Mouse (Mus musculus) embryonic stem cell, embryonic (primary cell): ENCODE data around the gene Gm45337.
"Not testable (repeated sequence)": the region's sequence is repeated elsewhere in the genome, so short reads cannot be mapped to it uniquely, and the experiment has no call there.

Source experiments
- CTCF ChIA-PET, 4 experiments: fragments of 300-600 bp in 2 of 4; fragments of 350-600 bp in 2 of 4; sonication (Branson Sonifier 250); formaldehyde crosslinking; loops; one replicate each; lab custom pipeline; 2022; ENCODE audit warnings: inconsistent platforms in 2 of 4; lab: Charles Lee
- POLR2A ChIA-PET, 4 experiments: fragments of 300-600 bp in 2 of 4; fragments of 350-600 bp in 2 of 4; sonication (Branson Sonifier 250); formaldehyde crosslinking; loops; one replicate each; lab custom pipeline; 2022; ENCODE audit warnings: antibody characterized with exemption in 4 of 4, inconsistent platforms in 1 of 4; lab: Charles Lee

Gene Gm45337

GRCm38 (mm10) chr7:142144507-142144906, at the start of gene Gm45337:
Gm45337 (minus strand) TSS chr7:142144607.
- CTCF ChIA-PET: interaction anchor here (0.6 to 3.0 kb wide), 7 partner anchors 13 to 112 kb away, joined by 3 to 28 read pairs (median 6); no protein-coding TSS in a partner anchor
- POLR2A ChIA-PET: no interaction called here

DNA sequence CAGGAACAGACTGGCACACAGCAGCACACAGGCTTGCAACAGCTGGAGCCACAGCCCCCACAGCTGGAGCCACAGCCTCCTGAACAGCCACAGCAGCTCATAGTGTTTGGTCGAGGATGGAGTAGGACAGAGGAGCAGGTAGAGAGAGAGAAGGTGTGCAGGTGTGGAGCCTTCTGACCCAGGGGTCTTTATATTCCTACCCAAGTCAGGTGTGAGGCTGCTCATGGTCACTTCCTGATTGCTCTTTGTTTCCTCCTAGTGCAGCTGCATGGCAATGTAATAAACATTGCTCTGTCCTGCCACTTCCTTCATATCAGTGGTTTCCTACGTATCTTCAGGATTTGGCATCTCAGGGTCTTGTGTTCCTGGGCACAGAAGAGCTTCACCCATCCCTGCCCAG, 45.9 kb upstream of the Gm45337 start, which contains the start of gene Gm10153:
Gene Gm10153, minus strand, starts transcription at position 101 of the 400 bp plus-strand sequence.
- ChIA-PET CTCF (interaction anchor here in 2 of 4 experiments (0.9 to 1.1 kb wide), 2 partner anchors 65 to 94 kb away, joined by 3 read pairs; no protein-coding TSS in a partner anchor), POLR2A (no interaction called here)

GRCm38 (mm10) chr7:142188156-142188555, 43.7 kb upstream of the Gm45337 start:
- CTCF ChIA-PET: no interaction called here
- POLR2A ChIA-PET: no interaction called here

GRCm38 (mm10) chr7:142181021-142181420, 36.6 kb upstream of the Gm45337 start:
- CTCF ChIA-PET: interaction anchor here in 1 of 4 experiments (0.6 kb wide), 1 partner anchor 793 kb away, joined by 3 read pairs; no protein-coding TSS in a partner anchor
- POLR2A ChIA-PET: no interaction called here

- ChIA-PET CTCF (no interaction called here), POLR2A (no interaction called here)
Observed at GRCm38 (mm10) chr7:142178685-142179084, 34.3 kb upstream of the Gm45337 start.

DNA sequence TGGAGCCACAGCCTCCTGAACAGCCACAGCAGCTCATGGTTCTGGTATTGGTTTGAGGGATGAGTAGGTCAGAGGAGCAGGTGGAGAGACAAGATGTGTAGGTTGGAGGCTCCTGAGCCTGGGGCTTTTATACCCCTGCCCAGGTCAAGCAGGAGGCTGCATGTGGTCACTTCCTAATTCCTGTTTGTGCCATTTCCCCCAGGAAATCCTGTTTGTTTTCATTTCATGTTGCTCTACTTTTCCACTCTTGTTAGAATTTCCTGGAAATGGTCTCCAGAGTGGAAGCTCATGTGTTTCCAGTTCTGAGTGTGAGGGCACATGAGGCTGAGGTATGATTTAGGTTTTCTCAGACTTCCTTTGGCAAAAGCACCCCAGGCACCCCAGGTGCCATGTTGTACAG, 31.5 kb upstream of the Gm45337 start, which contains the start of gene Krtap5-2:
Gene Krtap5-2, minus strand, starts transcription at position 101 of the 400 bp plus-strand sequence.
- CTCF ChIA-PET: not testable (repeated sequence)
- POLR2A ChIA-PET: interaction anchor here in 1 of 4 experiments (0.5 kb wide), 1 partner anchor 870 kb away, joined by 3 read pairs; no protein-coding TSS in a partner anchor

- ChIA-PET CTCF (no interaction called here), POLR2A (no interaction called here)
Observed at GRCm38 (mm10) chr7:142169836-142170235, 25.4 kb upstream of the Gm45337 start.

DNA sequence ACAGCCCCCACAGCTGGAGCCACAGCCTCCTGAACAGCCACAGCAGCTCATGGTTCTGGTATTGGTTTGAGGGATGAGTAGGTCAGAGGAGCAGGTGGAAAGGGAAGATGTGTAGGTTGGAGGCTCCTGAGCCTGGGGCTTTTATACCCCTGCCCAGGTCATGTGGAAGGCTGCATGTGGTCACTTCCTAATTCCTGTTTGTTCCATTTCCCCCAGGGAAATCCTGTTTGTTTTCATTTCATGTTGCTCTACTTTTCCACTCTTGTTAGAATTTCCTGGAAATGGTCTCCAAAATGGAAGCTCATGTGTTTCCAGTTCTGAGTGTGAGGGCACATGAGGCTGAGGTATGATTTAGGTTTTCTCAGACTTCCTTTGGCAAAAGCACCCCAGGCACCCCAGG, 21.2 kb upstream of the Gm45337 start, which contains the start of gene Gm4553:
Gene Gm4553, minus strand, starts transcription at position 101 of the 400 bp plus-strand sequence.
- CTCF ChIA-PET, POLR2A ChIA-PET: not testable (repeated sequence)

- ChIA-PET POLR2A (no interaction called here), CTCF (interaction anchor here in 1 of 4 experiments (1.3 kb wide), 1 partner anchor 64 kb away, joined by 3 read pairs; the partner anchor contains the start of gene Dusp8)
Observed at GRCm38 (mm10) chr7:142159366-142159765, 15.0 kb upstream of the Gm45337 start.

GRCm38 (mm10) chr7:142157013-142157412, 12.6 kb upstream of the Gm45337 start, which contains the start of gene Gm29735:
Gm29735 (minus strand) TSS chr7:142157113.
- CTCF ChIA-PET: interaction anchor here in 1 of 4 experiments (0.6 kb wide), 1 partner anchor 12 kb away, joined by 4 read pairs; no protein-coding TSS in a partner anchor
- POLR2A ChIA-PET: not testable (repeated sequence)

DNA sequence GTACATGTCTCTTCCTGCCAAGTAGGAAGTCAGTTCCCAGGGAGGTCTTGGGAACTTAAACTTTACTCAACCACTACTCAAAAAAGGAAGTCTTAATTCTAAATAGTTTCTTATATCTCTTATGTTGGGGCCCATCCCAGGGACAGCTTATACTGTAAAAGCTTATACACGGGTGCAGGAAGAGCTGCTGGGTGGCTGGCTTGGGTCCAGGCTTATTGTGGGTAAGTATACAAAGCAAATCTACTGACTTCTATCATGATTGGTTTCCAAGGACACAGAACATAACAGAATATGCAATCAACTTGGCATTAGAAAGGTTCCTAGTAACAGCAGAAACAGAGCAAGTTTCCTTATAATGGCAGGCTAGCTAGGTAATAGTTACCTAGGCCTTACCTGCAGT, 10.9 kb upstream of the Gm45337 start:
- CTCF ChIA-PET: interaction anchor here in 1 of 4 experiments (0.6 kb wide), 1 partner anchor 94 kb away, joined by 5 read pairs; no protein-coding TSS in a partner anchor
- POLR2A ChIA-PET: no interaction called here

GRCm38 (mm10) chr7:142152191-142152590, 7.8 kb upstream of the Gm45337 start:
- POLR2A ChIA-PET: no interaction called here

DNA sequence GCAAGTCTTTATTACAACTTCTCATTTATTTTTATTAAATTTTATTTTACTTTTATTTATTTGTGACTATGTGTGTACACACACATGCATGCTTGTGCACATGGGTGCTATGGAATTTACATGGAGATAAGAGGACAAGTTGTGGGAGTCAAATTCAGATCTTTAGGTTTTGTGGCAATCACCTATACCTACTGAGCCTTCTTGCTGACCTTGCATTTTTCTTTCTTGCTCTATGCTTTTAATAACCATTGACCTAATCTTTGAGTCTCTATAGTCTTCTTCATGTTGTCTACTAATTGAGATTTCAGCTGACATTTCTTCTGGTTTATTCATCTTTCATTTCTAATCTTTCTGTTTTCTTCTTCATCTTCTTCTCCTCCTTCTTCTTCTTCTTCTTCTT, 4.2 kb upstream of the Gm45337 start:
- CTCF ChIA-PET: interaction anchor here in 2 of 4 experiments (0.6 to 1.6 kb wide), 2 partner anchors 63 to 101 kb away, joined by 3 to 4 read pairs; no protein-coding TSS in a partner anchor
- POLR2A ChIA-PET: no interaction called here

More at GRCm38 (mm10) chr7:142152191-142152590, 7.8 kb upstream of the Gm45337 start:
- CTCF ChIA-PET: interaction anchor here in 2 of 4 experiments (1.2 to 1.3 kb wide), 2 partner anchors 98 to 103 kb away, joined by 3 to 4 read pairs; no protein-coding TSS in a partner anchor

- ChIA-PET CTCF (interaction anchor here (0.6 to 3.0 kb wide), 14 partner anchors 11 to 593 kb away, joined by 3 to 28 read pairs (median 4); no protein-coding TSS in a partner anchor), POLR2A (interaction anchor here in 2 of 4 experiments (0.7 to 0.9 kb wide), 2 partner anchors 17 to 106 kb away, joined by 4 to 5 read pairs; no protein-coding TSS in a partner anchor)
Observed at GRCm38 (mm10) chr7:142146033-142146432, 1.6 kb upstream of the Gm45337 start.

DNA sequence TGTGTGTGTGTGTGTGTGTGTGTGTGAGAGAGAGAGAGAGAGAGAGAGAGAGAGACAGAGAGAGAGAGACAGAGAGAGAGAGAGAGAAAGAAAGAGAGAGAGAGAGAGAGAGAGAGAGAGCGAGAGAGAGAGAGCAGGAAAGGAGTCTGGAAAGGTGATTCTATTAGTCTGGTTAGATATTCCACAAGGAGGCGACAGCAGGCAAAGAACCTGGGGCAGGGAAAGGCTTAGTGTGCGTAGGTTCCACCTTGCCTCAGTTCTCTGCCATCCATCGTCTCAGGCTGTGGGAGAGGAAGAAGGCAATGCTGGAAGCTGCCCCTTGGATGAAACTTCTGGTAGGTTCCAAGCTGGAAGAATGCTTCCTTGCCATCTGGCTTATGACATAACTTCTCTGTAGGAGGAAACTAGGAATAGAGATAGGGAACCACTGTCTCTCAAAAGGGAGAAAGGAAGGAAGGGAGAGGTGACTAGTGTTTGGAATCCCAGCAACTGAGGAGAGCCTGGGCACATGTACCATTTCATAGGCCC, 1.1 kb upstream of the Gm45337 start:
- ChIA-PET CTCF (interaction anchor here (0.6 to 3.0 kb wide), 14 partner anchors 12 to 139 kb away, joined by 3 to 28 read pairs (median 4); no protein-coding TSS in a partner anchor), POLR2A (interaction anchor here in 2 of 4 experiments (0.7 to 0.9 kb wide), 2 partner anchors 17 to 107 kb away, joined by 4 to 5 read pairs; no protein-coding TSS in a partner anchor)

DNA sequence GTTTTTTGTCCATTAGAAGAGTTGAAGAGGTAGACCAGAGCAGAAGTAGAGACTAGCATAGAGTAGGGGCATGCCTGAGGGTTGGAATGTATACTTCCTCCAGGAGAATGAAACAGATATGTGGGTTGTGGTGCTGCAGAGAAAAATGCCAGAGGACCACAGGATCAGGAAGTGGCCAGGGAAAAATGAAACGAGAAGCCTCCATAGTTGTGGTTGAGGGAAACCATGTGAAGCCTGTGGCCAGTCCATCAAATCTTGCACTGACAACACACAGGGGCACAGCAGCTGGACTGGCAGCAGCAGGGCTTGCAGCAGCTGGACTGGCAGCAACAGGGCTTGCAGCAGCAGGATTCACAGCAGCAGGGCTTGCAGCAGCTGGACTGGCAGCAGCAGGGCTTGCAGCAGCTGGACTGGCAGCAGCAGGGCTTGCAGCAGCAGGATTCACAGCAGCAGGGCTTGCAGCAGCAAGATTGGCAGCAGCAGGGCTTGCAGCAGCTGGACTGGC, 849 bp downstream of the Gm45337 start:
- ChIA-PET POLR2A (interaction anchor here in 1 of 4 experiments (0.7 kb wide), 1 partner anchor 924 kb away, joined by 3 read pairs; no protein-coding TSS in a partner anchor), CTCF (interaction anchor here in 2 of 4 experiments (0.5 to 0.7 kb wide), 2 partner anchors 96 to 476 kb away, joined by 3 to 4 read pairs; no protein-coding TSS in a partner anchor)

- CTCF ChIA-PET: no interaction called here
Observed at GRCm38 (mm10) chr7:142140696-142141095, 3.7 kb downstream of the Gm45337 start.

DNA sequence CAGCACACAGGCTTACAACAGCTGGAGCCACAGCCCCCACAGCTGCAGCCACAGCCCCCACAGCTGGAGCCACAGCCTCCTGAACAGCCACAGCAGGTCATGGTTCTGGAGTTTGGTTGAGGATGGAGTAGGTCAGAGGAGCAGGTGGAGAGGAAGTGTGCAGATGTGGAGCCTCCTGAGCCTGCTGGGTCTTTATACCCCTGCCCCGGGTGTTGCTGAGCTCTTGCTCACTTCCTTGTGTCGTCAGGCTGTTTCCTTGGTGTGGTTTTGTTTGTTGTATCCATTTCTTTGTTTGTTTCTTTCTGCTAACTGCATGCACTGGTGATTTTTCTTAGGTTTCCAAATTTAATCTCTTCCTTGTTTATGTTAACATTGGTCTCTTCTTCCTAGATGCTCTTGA, 8.5 kb downstream of the Gm45337 start, which contains the start of gene Gm39115:
Gene Gm39115, minus strand, starts transcription at position 101 of the 400 bp plus-strand sequence.
- CTCF ChIA-PET, POLR2A ChIA-PET: not testable (repeated sequence)

More at GRCm38 (mm10) chr7:142140696-142141095, 3.7 kb downstream of the Gm45337 start:
- POLR2A ChIA-PET: interaction anchor here in 2 of 4 experiments (0.6 to 1.5 kb wide), 2 partner anchors 9 to 568 kb away, joined by 3 to 5 read pairs; no protein-coding TSS in a partner anchor
